Mouse (Mus musculus) E14TG2a.4 (cell line): Measurements from ENCODE around the gene Msh6.

Experiments used
- CTCF ChIP-seq: conservative IDR thresholded peaks from 2 replicates; pipeline ENCODE4 v1.5.1; 2014; ENCODE audit warnings: low read length
- NANOG ChIP-seq: IDR thresholded peaks from 2 replicates; pipeline ENCODE4 v1.6.1; 2014; ENCODE audit warnings: borderline replicate concordance, low read length, mixed read lengths
- POU5F1 ChIP-seq: IDR thresholded peaks from 2 replicates; pipeline ENCODE4 v1.6.1; 2014; ENCODE audit warnings: low read length, borderline replicate concordance

- TF ChIP-seq CTCF (no peak), NANOG (no peak), POU5F1 (no peak)
These were observed 8.5 kb downstream of the Msh6 start for GRCm38 (mm10) chr17:87983313-87983712.
